Mouse (Mus musculus): ENCODE measurements around the gene Eya3.
"Not testable (repeated sequence)": the region's sequence is repeated elsewhere in the genome, so short reads cannot be mapped to it uniquely, and the experiment has no call there.

Eya3 gene

GRCm38 (mm10) chr4:132647439-132647838 lies 8.7 kb downstream of the Eya3 start:
- no peak for DNase-seq (ENCODE audit: low spot score in 2 of 2)

- DNase-seq (ENCODE audit: low spot score in 2 of 2) = no peak
Observed at GRCm38 (mm10) chr4:132649271-132649999, 10.6 kb downstream of the Eya3 start.

GRCm38 (mm10) chr4:132652842-132653241 lies 14.1 kb downstream of the Eya3 start:
- DNase-seq (ENCODE audit: low spot score in 2 of 2) = peak in 1 of 2 experiments; percentile 26

GRCm38 (mm10) chr4:132653799-132654198 lies 15.0 kb downstream of the Eya3 start:
- DNase-seq (ENCODE audit: low spot score in 2 of 2) = no peak

GRCm38 (mm10) chr4:132655290-132655689 lies 16.5 kb downstream of the Eya3 start:
- DNase-seq (ENCODE audit: low spot score in 2 of 2) = no peak

GRCm38 (mm10) chr4:132659106-132659505 lies 20.3 kb downstream of the Eya3 start:
- DNase-seq (ENCODE audit: low spot score in 2 of 2) = no peak

- DNase-seq (ENCODE audit: low spot score in 2 of 2) = no peak
Observed at GRCm38 (mm10) chr4:132672697-132673096, 33.9 kb downstream of the Eya3 start.

GRCm38 (mm10) chr4:132676771-132677539 lies 38.2 kb downstream of the Eya3 start:
- peak in 1 of 2 experiments; percentile 27 for DNase-seq (ENCODE audit: low spot score in 2 of 2)

- DNase-seq (ENCODE audit: low spot score in 2 of 2) = no peak
Observed at GRCm38 (mm10) chr4:132689634-132690033, 50.8 kb downstream of the Eya3 start.

GRCm38 (mm10) chr4:132693366-132693765 lies 54.6 kb downstream of the Eya3 start:
- DNase-seq (ENCODE audit: low spot score in 2 of 2) = no peak

GRCm38 (mm10) chr4:132702076-132702475 lies 63.3 kb downstream of the Eya3 start:
- no peak for DNase-seq (ENCODE audit: low spot score in 2 of 2)

- DNase-seq (ENCODE audit: low spot score in 2 of 2) = no peak
Observed at GRCm38 (mm10) chr4:132706885-132707284, 68.1 kb downstream of the Eya3 start.

GRCm38 (mm10) chr4:132713181-132713580 lies 74.4 kb downstream of the Eya3 start:
- no peak for DNase-seq (ENCODE audit: low spot score in 2 of 2)

- no peak for DNase-seq (ENCODE audit: low spot score in 2 of 2)
Observed at GRCm38 (mm10) chr4:132718251-132718650, 79.5 kb downstream of the Eya3 start.

GRCm38 (mm10) chr4:132728233-132728632 lies 89.4 kb downstream of the Eya3 start:
- DNase-seq (ENCODE audit: low spot score in 2 of 2) = no peak

GRCm38 (mm10) chr4:132731616-132732015 lies 92.8 kb downstream of the Eya3 start:
- DNase-seq (ENCODE audit: low spot score in 2 of 2) = no peak

- peak; percentile 76 to 87 for DNase-seq (ENCODE audit: low spot score in 2 of 2)
Observed at GRCm38 (mm10) chr4:132732148-132732684, 93.4 kb downstream of the Eya3 start, which contains the start of gene Xkr8. TSS of gene Xkr8 (minus strand) at chr4:132732546.

GRCm38 (mm10) chr4:132733071-132733770 lies 94.4 kb downstream of the Eya3 start:
- no peak for DNase-seq (ENCODE audit: low spot score in 2 of 2)

GRCm38 (mm10) chr4:132734766-132735165 lies 96.0 kb downstream of the Eya3 start:
- no peak for DNase-seq (ENCODE audit: low spot score in 2 of 2)

- DNase-seq (ENCODE audit: low spot score in 2 of 2) = no peak
Observed at GRCm38 (mm10) chr4:132735389-132735788, 96.6 kb downstream of the Eya3 start.

GRCm38 (mm10) chr4:132735894-132736293 lies 97.1 kb downstream of the Eya3 start:
- DNase-seq (ENCODE audit: low spot score in 2 of 2) = no peak

GRCm38 (mm10) chr4:132737154-132737553 lies 98.4 kb downstream of the Eya3 start:
- not testable (repeated sequence) for DNase-seq (ENCODE audit: low spot score in 2 of 2)
